In the genomic region with DNA sequence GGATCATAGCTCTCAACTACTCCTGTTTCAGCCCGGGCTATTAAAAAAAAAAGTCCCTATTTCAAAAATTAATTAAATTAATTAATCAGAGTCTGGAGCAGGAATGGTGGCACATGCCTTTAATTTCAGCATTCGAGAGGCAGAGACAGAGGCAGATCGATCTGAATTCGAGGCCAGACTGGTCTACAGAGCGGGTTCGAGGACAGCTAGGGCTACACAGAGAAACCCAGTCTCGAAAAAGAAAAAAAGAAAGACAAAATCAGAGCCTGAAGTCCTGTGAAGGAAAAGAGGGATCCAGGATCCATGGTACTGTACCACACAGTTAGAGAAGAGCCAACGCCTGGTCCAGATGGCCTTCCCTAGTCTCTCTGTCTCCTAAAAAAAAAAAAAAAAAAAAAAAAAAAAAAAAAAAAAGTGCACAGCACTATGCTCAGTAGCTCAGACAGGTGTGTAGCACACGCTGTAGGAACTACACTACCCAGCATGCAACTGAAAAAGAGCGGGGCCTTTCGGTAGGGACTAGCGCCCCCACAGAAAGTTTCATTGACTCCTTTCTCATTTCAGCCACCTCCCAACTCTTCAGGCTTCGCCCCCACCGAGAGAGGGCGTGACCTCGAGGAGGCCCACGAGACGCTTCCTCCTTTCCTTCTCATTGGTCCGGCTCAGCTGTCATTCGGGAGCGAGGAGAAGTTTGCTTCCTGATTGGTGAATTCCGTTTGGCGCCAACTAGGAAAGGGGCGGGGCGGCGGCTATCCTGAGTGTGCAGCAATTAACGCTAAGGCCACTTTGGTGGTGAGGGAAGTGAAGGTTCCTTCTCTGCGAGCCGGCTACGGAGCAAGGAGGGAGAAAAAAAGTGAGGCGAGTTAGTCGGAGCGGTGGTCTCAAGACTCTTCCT, we compare ENCODE assay signal across 7 mouse cellular contexts. TPM values are rescaled to one million over a fixed set of nuclear protein-coding genes. Genes with fewer than 3 reads are reported as not detected.
DNase-seq lines count a peak whose midpoint lies in the region; ATAC-seq and TF ChIP-seq lines count a peak whose summit lies in the region.

A gene (plus strand): TSS at position 783 of the 895 bp plus-strand sequence.

- peaks cover 28% of the 10 kb centered on the region for H3K36me3 ChIP-seq in embryonic facial prominence, embryonic 10.5 days (replicated peaks)
- peaks cover 6% of the 10 kb centered on the region for H3K36me3 ChIP-seq in intestine, postnatal 0 days (ENCODE audit: control insufficient read depth, insufficient read depth)
- peaks cover 23% of the 10 kb centered on the region for H3K36me3 ChIP-seq in midbrain, embryonic 12.5 days
- peaks cover 15% of the 10 kb centered on the region for H3K36me3 ChIP-seq in small intestine, adult 2 months (ENCODE audit: control insufficient read depth, insufficient read depth, low read length)

- H3K27me3 ChIP-seq in embryonic facial prominence, embryonic 10.5 days (replicated peaks; ENCODE audit: low read depth, poor library complexity, severe bottlenecking): no peaks in the 10 kb centered on the region
- no peaks in the 10 kb centered on the region for H3K27me3 ChIP-seq in intestine, postnatal 0 days (replicated peaks; ENCODE audit: control insufficient read depth, insufficient read depth, low read length)
- H3K27me3 ChIP-seq in midbrain, embryonic 12.5 days: no peaks in the 10 kb centered on the region
- H3K27me3 ChIP-seq in small intestine, adult 2 months (ENCODE audit: control insufficient read depth, insufficient read depth, low read length): no peaks in the 10 kb centered on the region

- peaks cover 24% of the 10 kb centered on the region for H3K4me1 ChIP-seq in embryonic facial prominence, embryonic 10.5 days
- 0 out of 2 replicates have a peak, but pooled peaks cover 2% of the 10 kb centered on the region for H3K4me1 ChIP-seq in intestine, postnatal 0 days (replicated peaks; ENCODE audit: control insufficient read depth, insufficient read depth, low read length)
- peaks cover 17% of the 10 kb centered on the region for H3K4me1 ChIP-seq in midbrain, embryonic 12.5 days
- peaks cover 8% of the 10 kb centered on the region; the same call in 1 of the 2 replicates for H3K4me1 ChIP-seq in small intestine, adult 2 months (ENCODE audit: control insufficient read depth, insufficient read depth, insufficient read length, low read length)

- peak within 1 kb of the TSS; percentile 99 for H3K4me3 ChIP-seq in embryonic facial prominence, embryonic 10.5 days
- peak within 1 kb of the TSS; percentile 87 for H3K4me3 ChIP-seq in intestine, postnatal 0 days (ENCODE audit: low read depth, low read length)
- H3K4me3 ChIP-seq in midbrain, embryonic 12.5 days: peak within 1 kb of the TSS; percentile 98
- H3K4me3 ChIP-seq in small intestine, adult 2 months (ENCODE audit: low read depth, low read length): peak within 1 kb of the TSS; percentile 95

- peak within 1 kb of the TSS; percentile 78 for H3K9ac ChIP-seq in intestine, postnatal 0 days (ENCODE audit: low read depth, low read length)
- H3K9ac ChIP-seq in midbrain, embryonic 12.5 days (replicated peaks): peak within 1 kb of the TSS; percentile 95

- DNase-seq in adrenal gland, postnatal 10 days: peak; percentile 98
- peak; percentile 98 for DNase-seq in embryonic facial prominence, embryonic 10.5 days (ENCODE audit: low spot score)
- DNase-seq in gonadal fat pad, adult 2 months (ENCODE audit: low read depth): peak; percentile 94
- DNase-seq in left cerebral cortex, postnatal 4 days: peak; percentile 98

- H3K9me3 ChIP-seq in embryonic facial prominence, embryonic 10.5 days: no peaks in the 10 kb centered on the region
- H3K9me3 ChIP-seq in intestine, postnatal 0 days (ENCODE audit: control insufficient read depth): no peaks in the 10 kb centered on the region
- no peaks in the 10 kb centered on the region for H3K9me3 ChIP-seq in midbrain, embryonic 12.5 days

- peak; percentile 80 for TF ChIP-seq CTCF in intestine, postnatal 0 days (IDR thresholded peaks at IDR 0.05; ENCODE audit: low read depth)
- peak; percentile 49; the same call in 1 of the 2 replicates for TF ChIP-seq CTCF in small intestine, adult 2 months (IDR thresholded peaks at IDR 0.05; ENCODE audit: extremely low read depth, insufficient read length, insufficient replicate concordance, low read depth, low read length)

- peak within 1 kb of the TSS; percentile 78 for H3K4me2 ChIP-seq in intestine, postnatal 0 days (replicated peaks; ENCODE audit: low read depth)
- peak within 1 kb of the TSS; percentile 88 for H3K4me2 ChIP-seq in midbrain, embryonic 12.5 days (replicated peaks)

- peak; percentile 87 for ATAC-seq in intestine, postnatal 0 days
- peak; percentile 95 for ATAC-seq in midbrain, embryonic 12.5 days (ENCODE audit: low FRiP score, low read depth)

- 7% methylated on average over 33 of the region's 33 CpGs for WGBS in embryonic facial prominence, embryonic 10.5 days
- 8% methylated on average over 33 of the region's 33 CpGs for WGBS in intestine, postnatal 0 days
- WGBS in midbrain, embryonic 12.5 days: 6% methylated on average over 33 of the region's 33 CpGs
- 6% methylated on average over 33 of the region's 33 CpGs for WGBS in small intestine, adult 2 months

- H3K27ac ChIP-seq in embryonic facial prominence, embryonic 10.5 days (replicated peaks): peak within 1 kb of the TSS; percentile 97
- H3K27ac ChIP-seq in intestine, postnatal 0 days (ENCODE audit: low read depth, low read length): peak within 1 kb of the TSS; percentile 92
- H3K27ac ChIP-seq in midbrain, embryonic 12.5 days (replicated peaks): peak within 1 kb of the TSS; percentile 80
- H3K27ac ChIP-seq in small intestine, adult 2 months (ENCODE audit: insufficient read depth, low read depth, low read length): peak within 1 kb of the TSS; percentile 89

- TF ChIP-seq POLR2A in small intestine, adult 2 months (IDR thresholded peaks at IDR 0.05; ENCODE audit: low read depth, low read length): peak; percentile 67; the same call in 1 of the 2 replicates

- intact Hi-C loops in left cerebral cortex, postnatal 4 days (cut with DNase I): no loop called here

RNA-seq across cellular contexts. Expression of the gene that starts here (rescaled TPM):
- 10 to 100 TPM; 15.5 to 17.0 TPM for total RNA-seq in adrenal gland, postnatal 10 days (2021)
- polyA plus RNA-seq in embryonic facial prominence, embryonic 10.5 days (2016; fragmentation: Nextera tagmentation; extraction: Ambion mirVana): 46.7 and 47.0 TPM in 2 replicates
- polyA plus RNA-seq in gonadal fat pad, adult 2 months (2012; rRNA removed): 3.4 and 3.8 TPM in 2 replicates
- polyA plus RNA-seq in intestine, postnatal 0 days (2015; fragmentation: Nextera tagmentation; extraction: Ambion mirVana): 21.3 and 25.9 TPM in 2 replicates
- 10 to 100 TPM in 1 of 2 experiments, 1 to 10 TPM in 1; 9.9 to 10.3 TPM for total RNA-seq in left cerebral cortex, postnatal 4 days (2021)
- 41.6 and 41.7 TPM in 2 replicates for polyA plus RNA-seq in midbrain, embryonic 12.5 days (2016; fragmentation: Nextera tagmentation; extraction: Ambion mirVana)
- polyA plus RNA-seq in small intestine, adult 2 months (2012; rRNA removed): 14.1 and 27.3 TPM in 2 replicates

Comparison
In these comparisons a context has a peak if more than half of its experiments do, and no peak if none do; other contexts are left out.
1. Peak in every context shown above with its lines: DNase-seq, ATAC-seq, H3K4me3 ChIP-seq and H3K27ac ChIP-seq.